Mouse (Mus musculus) heart, embryonic 16.5 days (tissue): Measurements from ENCODE around the gene Olfr463. TPM values are rescaled to one million over a fixed set of nuclear protein-coding genes. Genes with fewer than 3 reads are reported as not detected.

Experiments used
- ATAC-seq: fragments of 200-750 bp; cut with Nextera tagmentation; replicated peaks from 2 replicates; pipeline ENCODE4 v1.8.0; 2017; ENCODE audit warnings: moderate number of reproducible peaks; ENCODE audit not compliant: insufficient read depth, low FRiP score; ENCODE audit errors: extremely low read depth
- H3K27ac ChIP-seq: fragments of 300-500 bp; sonication (generic); 2 replicates; pipeline ENCODE4 v1.5.1; 2014; ENCODE audit warnings: mild to moderate bottlenecking, low read length, control low read depth, moderate library complexity
- H3K27me3 ChIP-seq: fragments of 300-500 bp; sonication (generic); 2 replicates; pipeline ENCODE4 v1.6.1; 2014; ENCODE audit warnings: low read length, mixed read lengths; ENCODE audit not compliant: control insufficient read depth, insufficient read depth
- H3K36me3 ChIP-seq: fragments of 300-500 bp; sonication (generic); 2 replicates; pipeline ENCODE4 v1.6.1; 2014; ENCODE audit not compliant: control insufficient read depth, insufficient read depth
- H3K4me1 ChIP-seq: fragments of 300-500 bp; sonication (generic); 2 replicates; pipeline ENCODE4 v1.6.1; 2014; ENCODE audit warnings: low read length, mixed read lengths; ENCODE audit not compliant: control insufficient read depth, insufficient read depth
- H3K4me2 ChIP-seq: fragments of 300-500 bp; sonication (generic); 2 replicates; pipeline ENCODE4 v1.6.1; 2014; ENCODE audit warnings: low read depth, mild to moderate bottlenecking, control low read depth, low read length
- H3K4me3 ChIP-seq: fragments of 300-500 bp; sonication (generic); 2 replicates; pipeline ENCODE4 v1.5.1; 2014; ENCODE audit warnings: mild to moderate bottlenecking, control low read depth, low read length
- H3K9ac ChIP-seq: fragments of 300-500 bp; sonication (generic); 2 replicates; pipeline ENCODE4 v1.6.1; 2014; ENCODE audit warnings: low read length, control low read depth
- H3K9me3 ChIP-seq: fragments of 300-500 bp; sonication (generic); replicated peaks from 2 replicates; pipeline ENCODE4 v1.6.1; 2016; ENCODE audit warnings: low read length; ENCODE audit not compliant: control insufficient read depth
- WGBS: fragments of 180-500 bp; shearing (Covaris S2); extraction: QIAGEN DNeasy Blood & Tissue Kit; methylation state at CpG from one replicate; pipeline ENCODE4 v1.1.7; 2014; 5-methylcytosine and 5-hydroxymethylcytosine counted together
- polyA plus RNA-seq: library from polyadenylated mRNA; unstranded; fragments of >200 nt; fragmentation: Nextera tagmentation; extraction: Ambion mirVana; gene quantifications from 2 replicates; pipeline ENCODE4 v1.2.1, GENCODE M21; 2015

The Olfr463 gene
- not detected in 2 replicates for polyA plus RNA-seq

DNA sequence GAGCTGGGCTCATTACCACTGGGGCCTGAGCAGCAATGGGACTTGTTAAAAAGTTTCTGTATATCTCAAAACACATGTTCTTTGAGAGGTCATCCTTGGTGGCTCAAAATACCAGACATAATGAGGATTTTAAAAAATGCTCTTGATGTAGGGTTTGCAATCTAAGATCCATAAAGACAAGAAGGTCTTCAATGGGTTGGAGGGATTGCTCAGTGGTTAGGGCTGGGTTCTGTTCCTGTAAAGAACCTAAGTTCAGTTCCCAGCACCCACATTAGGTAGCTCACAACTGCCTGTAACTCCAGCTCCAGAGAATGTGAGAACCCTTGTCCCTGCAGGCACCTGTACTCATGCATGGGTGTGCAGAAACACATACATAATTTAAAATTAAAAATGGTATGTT, at the start of gene Olfr463:
Gene Olfr463 (minus strand): TSS at position 101 of the 400 bp plus-strand sequence.
- Histone ChIP-seq H3K27ac (no peak within 1 kb of the TSS), H3K27me3 (no peaks in the 10 kb centered on the region), H3K4me1 (no peaks in the 10 kb centered on the region), H3K4me2 (no peak within 1 kb of the TSS), H3K9me3 (no peaks in the 10 kb centered on the region), H3K36me3 (no peaks in the 10 kb centered on the region), H3K4me3 (no peak within 1 kb of the TSS), H3K9ac (no peak within 1 kb of the TSS)
- no peak for ATAC-seq

DNA sequence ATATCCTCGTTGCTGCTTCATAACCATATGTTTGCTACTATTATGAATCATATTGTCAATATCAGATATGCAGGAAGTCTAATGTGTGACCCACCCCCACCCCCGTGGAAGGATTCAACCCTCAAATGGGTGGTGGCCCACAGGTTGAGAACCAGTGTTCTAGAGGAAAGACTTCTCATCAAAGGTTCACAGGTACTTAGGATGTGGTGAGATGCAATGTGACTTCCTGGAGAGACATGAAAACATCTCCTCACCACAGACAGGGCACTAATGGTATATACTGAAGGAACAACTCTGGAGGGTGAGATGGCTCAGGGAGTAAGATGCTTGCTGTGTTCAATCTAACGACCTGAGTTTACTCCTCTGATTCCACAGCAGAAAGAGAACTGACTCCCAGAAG, 38.3 kb upstream of the Olfr463 start:
- no peak for ATAC-seq
- H3K4me2 ChIP-seq, result no peak overlapping the region
- no peak overlapping the region for H3K4me3 ChIP-seq
- no peaks in the 10 kb centered on the region for H3K27me3 ChIP-seq
- 56% methylated on average over 3 of the region's 3 CpGs for WGBS
- H3K9ac ChIP-seq, result no peak overlapping the region
- no peak overlapping the region for H3K27ac ChIP-seq
- H3K9me3 ChIP-seq, result no peaks in the 10 kb centered on the region
- no peaks in the 10 kb centered on the region for H3K36me3 ChIP-seq
- no peaks in the 10 kb centered on the region for H3K4me1 ChIP-seq

DNA sequence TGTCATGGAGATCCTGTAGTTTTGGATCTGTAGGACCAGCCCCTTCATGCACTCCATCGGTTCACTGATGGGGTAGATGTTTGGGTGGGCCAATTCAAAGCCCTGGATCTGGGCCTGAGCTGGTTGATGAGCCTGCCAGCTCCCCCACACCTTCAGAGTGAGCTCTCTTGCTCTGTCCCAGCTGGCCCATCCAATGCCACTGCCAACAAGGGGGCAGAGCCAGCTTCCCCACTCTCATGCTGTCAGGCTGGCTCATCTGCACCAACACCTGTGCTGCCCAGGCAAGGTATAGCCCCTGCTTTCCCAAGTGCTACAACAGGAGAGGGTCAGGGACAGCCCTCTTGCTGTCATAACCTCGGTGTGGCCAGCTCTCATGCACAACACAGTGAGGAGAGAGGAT, 36.5 kb upstream of the Olfr463 start:
- H3K4me2 ChIP-seq, result no peak overlapping the region
- WGBS, result 63% methylated on average over 2 of the region's 2 CpGs
- no peak for ATAC-seq
- H3K9ac ChIP-seq, result no peak overlapping the region
- no peaks in the 10 kb centered on the region for H3K27me3 ChIP-seq
- H3K4me1 ChIP-seq, result no peaks in the 10 kb centered on the region
- H3K9me3 ChIP-seq, result no peaks in the 10 kb centered on the region
- H3K27ac ChIP-seq, result no peak overlapping the region
- H3K36me3 ChIP-seq, result no peaks in the 10 kb centered on the region
- H3K4me3 ChIP-seq, result no peak overlapping the region

DNA sequence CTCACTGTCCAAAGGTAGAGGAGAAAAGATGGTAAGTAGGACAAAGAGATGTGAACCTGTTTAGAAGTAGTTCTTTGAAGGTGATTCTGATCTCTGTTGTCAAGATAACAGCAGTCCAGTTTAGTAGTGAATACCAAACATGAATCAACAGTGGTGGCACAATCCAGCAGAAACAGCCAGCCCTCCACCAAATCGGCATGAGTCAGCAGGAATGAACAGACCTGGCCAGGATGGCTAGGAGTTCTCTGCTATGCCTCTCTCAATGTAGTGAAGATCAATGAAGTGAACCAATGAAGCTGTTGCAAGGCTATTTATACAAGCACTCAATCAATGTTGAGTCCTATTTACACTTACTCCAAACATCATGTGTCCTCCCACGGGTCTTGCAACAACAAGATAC, 33.2 kb upstream of the Olfr463 start:
- Histone ChIP-seq H3K4me1 (no peaks in the 10 kb centered on the region), H3K36me3 (no peaks in the 10 kb centered on the region), H3K27me3 (no peaks in the 10 kb centered on the region), H3K4me2 (no peak overlapping the region), H3K9ac (no peak overlapping the region), H3K4me3 (no peak overlapping the region), H3K9me3 (no peaks in the 10 kb centered on the region), H3K27ac (no peak overlapping the region)
- WGBS, result 86% methylated on average over 2 of the region's 2 CpGs
- no peak for ATAC-seq

DNA sequence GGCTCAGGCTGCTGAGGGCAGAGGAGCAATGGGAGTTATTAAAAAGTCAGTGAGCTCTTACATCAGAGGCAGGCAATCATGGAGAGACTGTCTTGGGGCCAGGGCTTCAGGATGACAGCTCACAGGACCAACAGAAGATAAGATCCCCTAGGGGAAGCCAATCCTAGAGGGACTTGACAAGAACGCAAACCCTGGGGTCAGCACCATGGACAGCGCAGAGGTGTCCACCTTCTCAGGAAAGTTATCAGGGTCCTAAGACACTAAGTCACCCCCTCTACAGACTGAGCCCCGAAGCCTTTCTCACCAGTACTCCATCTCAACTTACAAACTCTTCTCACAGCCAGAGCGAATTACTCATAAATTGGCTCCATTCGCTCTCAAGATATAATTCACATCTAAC, 23.8 kb upstream of the Olfr463 start, which contains the start of gene Olfr464:
Gene Olfr464 (minus strand): TSS at position 2 of the 400 bp plus-strand sequence.
- Histone ChIP-seq H3K9me3 (no peaks in the 10 kb centered on the region), H3K9ac (no peak within 1 kb of the TSS), H3K27ac (no peak within 1 kb of the TSS), H3K36me3 (no peaks in the 10 kb centered on the region), H3K4me1 (no peaks in the 10 kb centered on the region), H3K4me2 (no peak within 1 kb of the TSS), H3K27me3 (no peaks in the 10 kb centered on the region; the same call in 1 of the 2 replicates), H3K4me3 (no peak within 1 kb of the TSS)
- no peak for ATAC-seq
- 26% methylated on average over 5 of the region's 5 CpGs for WGBS

DNA sequence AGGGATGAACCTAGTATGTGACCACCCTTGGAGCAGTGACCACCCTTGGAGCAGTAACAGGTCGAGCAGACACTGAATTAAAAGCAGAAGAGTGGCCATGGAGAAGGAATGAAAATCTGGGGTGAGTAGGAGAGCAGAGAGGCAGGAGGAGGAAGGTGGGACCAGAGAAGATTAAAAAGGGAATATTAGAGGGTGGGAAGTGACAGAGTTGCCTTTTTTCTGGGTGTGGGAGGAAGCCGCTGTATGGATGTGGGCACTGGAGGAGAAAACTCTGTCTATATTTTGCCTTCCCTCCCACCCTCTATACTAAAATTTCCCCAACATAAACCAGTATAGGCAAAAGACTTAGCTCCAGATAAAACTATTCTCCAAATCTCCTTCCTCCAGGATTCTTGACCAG, 23.1 kb upstream of the Olfr463 start:
- no peak overlapping the region for H3K4me2 ChIP-seq
- no peaks in the 10 kb centered on the region for H3K4me1 ChIP-seq
- H3K36me3 ChIP-seq, result no peaks in the 10 kb centered on the region
- no peaks in the 10 kb centered on the region for H3K9me3 ChIP-seq
- no peak overlapping the region for H3K9ac ChIP-seq
- H3K4me3 ChIP-seq, result no peak overlapping the region
- 68% methylated on average over 2 of the region's 2 CpGs for WGBS
- ATAC-seq, result no peak
- no peaks in the 10 kb centered on the region; the same call in 1 of the 2 replicates for H3K27me3 ChIP-seq
- H3K27ac ChIP-seq, result no peak overlapping the region

DNA sequence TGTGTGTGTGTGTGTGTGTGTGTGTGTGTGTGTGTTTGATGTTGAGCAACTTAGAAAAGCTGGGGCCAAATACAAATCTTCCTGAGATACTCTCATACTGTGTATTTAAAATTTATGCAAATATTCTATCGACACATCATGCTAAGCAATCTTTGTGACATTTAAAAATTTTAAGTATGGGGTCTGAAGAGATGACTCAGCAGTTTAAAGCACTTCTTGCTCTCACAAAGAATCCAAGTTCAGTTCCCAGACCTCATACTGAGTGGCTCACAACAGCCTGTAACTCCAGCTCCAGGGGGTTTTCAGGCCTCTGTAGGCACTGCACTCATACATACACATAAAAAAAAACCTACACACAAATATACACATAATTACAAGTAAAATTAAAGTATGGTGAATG, 18.8 kb upstream of the Olfr463 start:
- Histone ChIP-seq H3K4me2 (no peak overlapping the region), H3K4me1 (no peaks in the 10 kb centered on the region), H3K9me3 (no peaks in the 10 kb centered on the region), H3K27me3 (no peaks in the 10 kb centered on the region; the same call in 1 of the 2 replicates), H3K36me3 (no peaks in the 10 kb centered on the region), H3K4me3 (no peak overlapping the region), H3K9ac (no peak overlapping the region), H3K27ac (no peak overlapping the region)
- no peak for ATAC-seq
- 71% methylated on average over 1 of the region's 1 CpGs for WGBS

DNA sequence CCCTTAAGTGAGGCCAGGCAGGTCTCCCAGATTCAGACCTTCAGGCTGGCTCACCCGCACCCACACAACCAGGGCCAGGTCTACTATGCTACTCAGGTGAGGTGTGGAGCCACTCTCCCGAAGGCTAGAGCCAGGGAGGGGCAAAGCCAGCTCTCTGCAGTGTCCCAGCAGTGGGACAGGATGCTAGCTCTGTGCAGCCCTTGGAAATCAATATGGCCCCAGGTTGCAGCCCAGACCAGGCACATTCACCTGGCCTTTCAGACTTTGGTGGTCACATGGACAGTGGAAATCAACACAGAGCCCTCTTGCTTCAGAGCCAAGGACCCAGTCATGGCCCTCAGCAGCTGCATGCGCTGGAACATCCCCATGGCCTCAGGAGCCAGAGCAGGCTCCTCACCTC, 7.1 kb upstream of the Olfr463 start:
- H3K4me2 ChIP-seq, result no peak overlapping the region
- ATAC-seq, result no peak
- no peak overlapping the region for H3K27ac ChIP-seq
- WGBS, result 68% methylated on average over 3 of the region's 3 CpGs
- H3K4me1 ChIP-seq, result no peaks in the 10 kb centered on the region
- no peak overlapping the region for H3K4me3 ChIP-seq
- no peaks in the 10 kb centered on the region for H3K36me3 ChIP-seq
- H3K9me3 ChIP-seq, result no peaks in the 10 kb centered on the region
- H3K27me3 ChIP-seq, result no peaks in the 10 kb centered on the region
- no peak overlapping the region for H3K9ac ChIP-seq

DNA sequence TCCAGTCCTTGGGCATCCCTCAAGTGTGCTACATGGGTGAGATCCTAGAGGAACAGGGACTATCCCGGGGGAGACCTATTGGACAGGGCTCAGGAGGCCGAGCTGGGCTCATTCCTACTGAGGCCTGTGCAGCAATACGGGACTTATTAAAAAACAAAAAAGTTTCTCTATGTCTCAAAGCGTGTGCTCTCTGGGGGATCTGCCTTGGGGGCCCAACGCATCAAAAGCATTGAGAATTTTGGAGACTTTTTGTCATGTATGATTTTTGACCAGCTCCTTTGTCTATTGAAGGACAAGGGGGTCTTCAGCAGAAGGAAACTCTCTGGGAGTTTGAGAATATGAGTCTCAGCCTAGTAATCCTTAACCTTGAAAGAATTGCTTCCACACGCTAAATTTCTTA, 5.0 kb downstream of the Olfr463 start, which contains the start of gene Olfr462:
Gene Olfr462 (minus strand): TSS at position 101 of the 400 bp plus-strand sequence.
- WGBS, result 84% methylated on average over 6 of the region's 6 CpGs
- H3K27ac ChIP-seq, result no peak within 1 kb of the TSS
- H3K36me3 ChIP-seq, result no peaks in the 10 kb centered on the region
- ATAC-seq, result no peak
- H3K4me3 ChIP-seq, result no peak within 1 kb of the TSS
- no peaks in the 10 kb centered on the region for H3K9me3 ChIP-seq
- no peak within 1 kb of the TSS for H3K9ac ChIP-seq
- no peaks in the 10 kb centered on the region for H3K4me1 ChIP-seq
- H3K27me3 ChIP-seq, result no peaks in the 10 kb centered on the region
- H3K4me2 ChIP-seq, result no peak within 1 kb of the TSS
